Mouse (Mus musculus): ENCODE results near the gene Pdia6. TPM values are rescaled to one million over a fixed set of nuclear protein-coding genes. Genes with fewer than 3 reads are reported as not detected.

The Pdia6 gene
- polyA plus RNA-seq, 1 experiment from 2014 or later, result 259 TPM

Other genes starting within 250 kb of the Pdia6 start
- gene Kcnf1, start 89.7 kb upstream of the Pdia6 start, polyA plus RNA-seq (2018), result not detected in 3 replicates
- not detected in 3 replicates for gene Atp6v1c2, start 62.8 kb downstream of the Pdia6 start, polyA plus RNA-seq (2018)
- 5.1 to 14.0 TPM (median 10.8 TPM) in 3 replicates for gene Nol10, start 81.9 kb downstream of the Pdia6 start, polyA plus RNA-seq (2018)